Mouse (Mus musculus) naive thymus-derived CD4-positive, alpha-beta T cell, adult 2 months (primary cell): Measurements from ENCODE around the gene Otogl.

Experiments used
- DNase-seq: peaks from one replicate; pipeline ENCODE4 v3.0.0-alpha.2; 2011; ENCODE audit warnings: low read depth

Otogl gene

GRCm38 (mm10) chr10:107905274-107906034, 6.5 kb downstream of the Otogl start:
- DNase-seq, result no peak

- no peak for DNase-seq
Observed at GRCm38 (mm10) chr10:107901958-107902357, 10.0 kb downstream of the Otogl start.

- DNase-seq, result no peak
Observed at GRCm38 (mm10) chr10:107901204-107901879, 10.6 kb downstream of the Otogl start.

GRCm38 (mm10) chr10:107899946-107900345, 12.0 kb downstream of the Otogl start:
- DNase-seq, result no peak

GRCm38 (mm10) chr10:107896158-107896557, 15.8 kb downstream of the Otogl start:
- no peak for DNase-seq

- no peak for DNase-seq
Observed at GRCm38 (mm10) chr10:107894663-107895581, 17.0 kb downstream of the Otogl start.

- DNase-seq, result no peak
Observed at GRCm38 (mm10) chr10:107890400-107890799, 21.5 kb downstream of the Otogl start.

GRCm38 (mm10) chr10:107872542-107872941, 39.4 kb downstream of the Otogl start:
- DNase-seq, result peak; percentile 36

GRCm38 (mm10) chr10:107872109-107872508, 39.8 kb downstream of the Otogl start:
- no peak for DNase-seq

- DNase-seq, result no peak
Observed at GRCm38 (mm10) chr10:107870540-107870939, 41.4 kb downstream of the Otogl start.

GRCm38 (mm10) chr10:107868904-107869303, 43.0 kb downstream of the Otogl start:
- DNase-seq, result peak; percentile 70

- DNase-seq, result no peak
Observed at GRCm38 (mm10) chr10:107867414-107867813, 44.5 kb downstream of the Otogl start.

- no peak for DNase-seq
Observed at GRCm38 (mm10) chr10:107860235-107860917, 51.6 kb downstream of the Otogl start.

GRCm38 (mm10) chr10:107859220-107859619, 52.7 kb downstream of the Otogl start:
- no peak for DNase-seq

- peak; percentile 54 for DNase-seq
Observed at GRCm38 (mm10) chr10:107858684-107859083, 53.2 kb downstream of the Otogl start.

- no peak for DNase-seq
Observed at GRCm38 (mm10) chr10:107844906-107845305, 67.0 kb downstream of the Otogl start.

GRCm38 (mm10) chr10:107834452-107835239, 77.3 kb downstream of the Otogl start:
- DNase-seq, result no peak

GRCm38 (mm10) chr10:107829151-107829550, 82.8 kb downstream of the Otogl start:
- no peak for DNase-seq

- no peak for DNase-seq
Observed at GRCm38 (mm10) chr10:107813814-107814483, 98.0 kb downstream of the Otogl start.

GRCm38 (mm10) chr10:107810649-107811398, 101.1 kb downstream of the Otogl start:
- DNase-seq, result no peak
